Mouse (Mus musculus): ENCODE measurements around the gene Samd4.

Gene Samd4

GRCm38 (mm10) chr14:46955109-46955508 is 72.5 kb downstream of the Samd4 start:
- no peak for DNase-seq (ENCODE audit: low spot score in 2 of 2)

GRCm38 (mm10) chr14:46955574-46956043 is 73.0 kb downstream of the Samd4 start:
- DNase-seq (ENCODE audit: low spot score in 2 of 2) = no peak

GRCm38 (mm10) chr14:46956121-46956520 is 73.5 kb downstream of the Samd4 start:
- no peak for DNase-seq (ENCODE audit: low spot score in 2 of 2)

- DNase-seq (ENCODE audit: low spot score in 2 of 2) = no peak
Observed at GRCm38 (mm10) chr14:46959166-46959721, 76.6 kb downstream of the Samd4 start.

GRCm38 (mm10) chr14:46959831-46960230 is 77.2 kb downstream of the Samd4 start:
- no peak for DNase-seq (ENCODE audit: low spot score in 2 of 2)

- no peak for DNase-seq (ENCODE audit: low spot score in 2 of 2)
Observed at GRCm38 (mm10) chr14:46962832-46963231, 80.2 kb downstream of the Samd4 start.

- DNase-seq (ENCODE audit: low spot score in 2 of 2) = no peak
Observed at GRCm38 (mm10) chr14:46964074-46964872, 81.6 kb downstream of the Samd4 start.

GRCm38 (mm10) chr14:46966206-46966605 is 83.6 kb downstream of the Samd4 start:
- peak; percentile 61 to 67 for DNase-seq (ENCODE audit: low spot score in 2 of 2)

- DNase-seq (ENCODE audit: low spot score in 2 of 2) = no peak
Observed at GRCm38 (mm10) chr14:46968046-46968445, 85.4 kb downstream of the Samd4 start.

- no peak for DNase-seq (ENCODE audit: low spot score in 2 of 2)
Observed at GRCm38 (mm10) chr14:46970673-46971072, 88.0 kb downstream of the Samd4 start.

GRCm38 (mm10) chr14:46971802-46972201 is 89.1 kb downstream of the Samd4 start:
- DNase-seq (ENCODE audit: low spot score in 2 of 2) = no peak

GRCm38 (mm10) chr14:46974874-46975273 is 92.2 kb downstream of the Samd4 start:
- no peak for DNase-seq (ENCODE audit: low spot score in 2 of 2)

GRCm38 (mm10) chr14:46975969-46976368 is 93.3 kb downstream of the Samd4 start:
- DNase-seq (ENCODE audit: low spot score in 2 of 2) = no peak

- no peak for DNase-seq (ENCODE audit: low spot score in 2 of 2)
Observed at GRCm38 (mm10) chr14:46976712-46977111, 94.1 kb downstream of the Samd4 start.

GRCm38 (mm10) chr14:46977660-46978059 is 95.0 kb downstream of the Samd4 start:
- DNase-seq (ENCODE audit: low spot score in 2 of 2) = peak; percentile 43 to 49

- no peak for DNase-seq (ENCODE audit: low spot score in 2 of 2)
Observed at GRCm38 (mm10) chr14:46979172-46979571, 96.5 kb downstream of the Samd4 start.

- no peak for DNase-seq (ENCODE audit: low spot score in 2 of 2)
Observed at GRCm38 (mm10) chr14:46980736-46981438, 98.2 kb downstream of the Samd4 start.

- DNase-seq (ENCODE audit: low spot score in 2 of 2) = no peak
Observed at GRCm38 (mm10) chr14:46982106-46982505, 99.5 kb downstream of the Samd4 start.

- DNase-seq (ENCODE audit: low spot score in 2 of 2) = no peak
Observed at GRCm38 (mm10) chr14:46984542-46985125, 102.0 kb downstream of the Samd4 start.

- no peak for DNase-seq (ENCODE audit: low spot score in 2 of 2)
Observed at GRCm38 (mm10) chr14:46989694-46990093, 107.0 kb downstream of the Samd4 start.

- DNase-seq (ENCODE audit: low spot score in 2 of 2) = no peak
Observed at GRCm38 (mm10) chr14:46990450-46990849, 107.8 kb downstream of the Samd4 start.

GRCm38 (mm10) chr14:46994704-46995103 is 112.0 kb downstream of the Samd4 start:
- no peak for DNase-seq (ENCODE audit: low spot score in 2 of 2)

Measured in heart, adult 9 months (tissue).